Mouse (Mus musculus) gastrocnemius, postnatal 25 days (tissue): ENCODE measurements around the gene Thoc3. TPM values are rescaled to one million over a fixed set of nuclear protein-coding genes. Genes with fewer than 3 reads are reported as not detected.

Experiments used
- DNase-seq: peaks from one replicate; pipeline ENCODE4 v3.0.0; 2022
- total RNA-seq, 2 experiments: library from RNA; stranded (reverse); gene quantifications; 1 replicate in 1 of 2; 2 replicates in 1 of 2; pipeline ENCODE4 v1.2.3; 2021

Thoc3 gene
- total RNA-seq, 2 experiments from 2014 or later, result 11.3 to 13.8 TPM

GRCm38 (mm10) chr13:54446686-54447495 lies 21.8 kb downstream of the Thoc3 start:
- peak; percentile 67 for DNase-seq

- DNase-seq, result no peak
Observed at GRCm38 (mm10) chr13:54443693-54444092, 25.0 kb downstream of the Thoc3 start.

GRCm38 (mm10) chr13:54439912-54440311 lies 28.7 kb downstream of the Thoc3 start:
- DNase-seq, result no peak

- DNase-seq, result no peak
Observed at GRCm38 (mm10) chr13:54438814-54439213, 29.8 kb downstream of the Thoc3 start.

GRCm38 (mm10) chr13:54437083-54437482 lies 31.6 kb downstream of the Thoc3 start:
- no peak for DNase-seq

GRCm38 (mm10) chr13:54436666-54437065 lies 32.0 kb downstream of the Thoc3 start:
- no peak for DNase-seq

GRCm38 (mm10) chr13:54431161-54431560 lies 37.5 kb downstream of the Thoc3 start:
- no peak for DNase-seq

- DNase-seq, result no peak
Observed at GRCm38 (mm10) chr13:54430051-54430450, 38.6 kb downstream of the Thoc3 start.

- no peak for DNase-seq
Observed at GRCm38 (mm10) chr13:54428771-54429170, 39.9 kb downstream of the Thoc3 start.

GRCm38 (mm10) chr13:54426781-54427655 lies 41.6 kb downstream of the Thoc3 start:
- DNase-seq, result no peak

- no peak for DNase-seq
Observed at GRCm38 (mm10) chr13:54425269-54425668, 43.4 kb downstream of the Thoc3 start.

- DNase-seq, result no peak
Observed at GRCm38 (mm10) chr13:54420226-54420625, 48.4 kb downstream of the Thoc3 start.

- no peak for DNase-seq
Observed at GRCm38 (mm10) chr13:54418781-54419327, 49.8 kb downstream of the Thoc3 start.

- DNase-seq, result no peak
Observed at GRCm38 (mm10) chr13:54415059-54415458, 53.6 kb downstream of the Thoc3 start.

GRCm38 (mm10) chr13:54412721-54413120 lies 55.9 kb downstream of the Thoc3 start:
- no peak for DNase-seq

- no peak for DNase-seq
Observed at GRCm38 (mm10) chr13:54412236-54412635, 56.4 kb downstream of the Thoc3 start.

- no peak for DNase-seq
Observed at GRCm38 (mm10) chr13:54411656-54412055, 57.0 kb downstream of the Thoc3 start.

Other genes with a start within 250 kb of the Thoc3 start
- gene Cplx2, start 97.5 kb downstream of the Thoc3 start, total RNA-seq, result 1 to 10 TPM; 1.3 to 1.7 TPM
- gene Simc1, start 34.9 kb upstream of the Thoc3 start, total RNA-seq, result 1 to 10 TPM; 1.7 TPM
- 100 to 1,000 TPM; 145 to 160 TPM for gene 4833439L19Rik, start 96.6 kb upstream of the Thoc3 start, total RNA-seq
- 1 to 10 TPM; 2.3 to 3.2 TPM for gene Arl10, start 106.2 kb upstream of the Thoc3 start, total RNA-seq
- gene Nop16, start 121.2 kb upstream of the Thoc3 start, total RNA-seq, result 10 to 100 TPM; 16.5 to 17.4 TPM
- gene Higd2a, start 121.4 kb upstream of the Thoc3 start, total RNA-seq, result 100 to 1,000 TPM; 144 to 150 TPM
- 100 to 1,000 TPM; 117 to 135 TPM for gene Cltb, start 142.5 kb upstream of the Thoc3 start, total RNA-seq
- 10 to 100 TPM; 14.1 to 15.4 TPM for gene Faf2, start 152.9 kb upstream of the Thoc3 start, total RNA-seq
- gene Rnf44, start 225.1 kb upstream of the Thoc3 start, total RNA-seq, result 10 to 100 TPM; 24.8 to 30.6 TPM
- not detected for gene Cdhr2, start 232.6 kb upstream of the Thoc3 start, total RNA-seq